Mouse (Mus musculus) megakaryocyte, embryonic 14.5 days (primary cell): ENCODE results near the gene Cox18.
"Not testable (repeated sequence)": the region's sequence is repeated elsewhere in the genome, so short reads cannot be mapped to it uniquely, and the experiment has no call there.

Experiments
- FLI1 ChIP-seq: IDR thresholded peaks from 2 replicates; pipeline ENCODE4 v1.6.1; 2012; ENCODE audit warnings: low read length, inconsistent platforms, mixed read lengths
- GATA1 ChIP-seq: IDR thresholded peaks from 3 replicates; pipeline ENCODE4 v1.6.1; 2012; ENCODE audit warnings: mixed read lengths, low read length, inconsistent platforms, borderline replicate concordance

GRCm38 (mm10) chr5:90262230-90262629, 38.4 kb upstream of the Cox18 start:
- TF ChIP-seq GATA1, FLI1: not testable (repeated sequence)
